Mouse (Mus musculus) C2C12 (cell line): ENCODE measurements around the gene Syngr3. TPM values are rescaled to one million over a fixed set of nuclear protein-coding genes. Genes with fewer than 3 reads are reported as not detected.

Experiments used
- H3K27me3 ChIP-seq: one replicate; pipeline ENCODE4 v1.6.1; 2011; ENCODE audit not compliant: control insufficient read depth, insufficient read depth, insufficient read length
- H3K36me3 ChIP-seq: one replicate; pipeline ENCODE4 v1.6.1; 2011; ENCODE audit not compliant: control insufficient read depth, insufficient read depth
- H3K4me3 ChIP-seq: one replicate; pipeline ENCODE4 v1.5.1; 2011; ENCODE audit warnings: mild to moderate bottlenecking, control low read depth; ENCODE audit not compliant: poor library complexity, insufficient read depth, severe bottlenecking
- H3K79me2 ChIP-seq: one replicate; pipeline ENCODE4 v1.6.1; 2011; ENCODE audit not compliant: control insufficient read depth, insufficient read depth
- H3K79me3 ChIP-seq: one replicate; pipeline ENCODE4 v1.6.1; 2011; ENCODE audit warnings: low read depth, control low read depth
- H3ac ChIP-seq: one replicate; pipeline ENCODE3; 2011; ENCODE audit warnings: low read depth; ENCODE audit not compliant: control insufficient read depth, insufficient read length
- CEBPB ChIP-seq: IDR thresholded peaks from one replicate; pipeline ENCODE4 v1.6.1; 2011; ENCODE audit warnings: low read depth, mild to moderate bottlenecking, control low read depth, moderate library complexity
- CTCF ChIP-seq: IDR thresholded peaks from one replicate; pipeline ENCODE4 v1.5.1; 2011; ENCODE audit not compliant: control insufficient read depth, insufficient read depth, insufficient read length
- FOSL1 ChIP-seq: IDR thresholded peaks from one replicate; pipeline ENCODE4 v1.8.0; 2011; ENCODE audit warnings: mild to moderate bottlenecking, low read length; ENCODE audit not compliant: poor library complexity, insufficient read depth, severe bottlenecking
- MAX ChIP-seq: IDR thresholded peaks from one replicate; pipeline ENCODE4 v1.6.1; 2011; ENCODE audit warnings: mild to moderate bottlenecking, control low read depth
- MYOD1 ChIP-seq: IDR thresholded peaks from one replicate; pipeline ENCODE4 v1.6.1; 2011; ENCODE audit warnings: low read depth; ENCODE audit not compliant: control insufficient read depth, insufficient read length
- MYOG ChIP-seq: IDR thresholded peaks from one replicate; pipeline ENCODE4 v1.6.1; 2011; ENCODE audit not compliant: control insufficient read depth, insufficient read length; ENCODE audit errors: extremely low read depth
- USF1 ChIP-seq: IDR thresholded peaks from one replicate; pipeline ENCODE4 v1.6.1; 2011; ENCODE audit warnings: low read depth, mild to moderate bottlenecking, control low read depth, moderate library complexity
- polyA plus RNA-seq: library from polyadenylated mRNA; unstranded; fragments of >200 nt; fragmentation: generic; extraction: Trizol; gene quantifications from one replicate; pipeline ENCODE4 v1.2.1, GENCODE M21; 2012; ENCODE audit warnings: missing spikeins

The Syngr3 gene
- polyA plus RNA-seq, 1 experiment = 0.61 TPM

- Histone ChIP-seq H3ac (no peak overlapping the region), H3K36me3 (no peaks in the 10 kb centered on the region), H3K4me3 (no peak overlapping the region), H3K79me3 (no peaks in the 10 kb centered on the region), H3K79me2 (no peaks in the 10 kb centered on the region), H3K27me3 (peaks cover 6% of the 10 kb centered on the region)
- no peak for TF ChIP-seq MYOG
- TF ChIP-seq FOSL1 = no peak
- no peak for TF ChIP-seq CEBPB
- no peak for TF ChIP-seq USF1
- no peak for TF ChIP-seq MAX
- TF ChIP-seq MYOD1 = no peak
- TF ChIP-seq CTCF = no peak
These were observed 44.8 kb upstream of the Syngr3 start for GRCm38 (mm10) chr17:24734513-24734912.

GRCm38 (mm10) chr17:24733434-24734050 is 43.8 kb upstream of the Syngr3 start:
- TF ChIP-seq MYOD1 (no peak), CEBPB (no peak), FOSL1 (no peak), CTCF (no peak), MAX (no peak), USF1 (no peak), MYOG (no peak)
- no peak overlapping the region for H3ac ChIP-seq
- no peaks in the 10 kb centered on the region for H3K79me2 ChIP-seq

GRCm38 (mm10) chr17:24732233-24732935 is 42.6 kb upstream of the Syngr3 start:
- no peaks in the 10 kb centered on the region for H3K36me3 ChIP-seq

More at GRCm38 (mm10) chr17:24733434-24734050, 43.8 kb upstream of the Syngr3 start:
- Histone ChIP-seq H3K79me3 (no peaks in the 10 kb centered on the region), H3K36me3 (no peaks in the 10 kb centered on the region), H3K4me3 (no peak overlapping the region), H3K27me3 (peaks cover 6% of the 10 kb centered on the region)

GRCm38 (mm10) chr17:24730787-24731186 is 41.0 kb upstream of the Syngr3 start:
- Histone ChIP-seq H3K79me2 (no peaks in the 10 kb centered on the region), H3K4me3 (no peak overlapping the region), H3K79me3 (no peaks in the 10 kb centered on the region), H3K36me3 (no peaks in the 10 kb centered on the region), H3ac (no peak overlapping the region), H3K27me3 (peaks cover 6% of the 10 kb centered on the region)
- TF ChIP-seq CEBPB (no peak), MAX (no peak), MYOD1 (no peak), CTCF (no peak), USF1 (no peak), FOSL1 (no peak), MYOG (no peak)

More at GRCm38 (mm10) chr17:24732233-24732935, 42.6 kb upstream of the Syngr3 start:
- no peak for TF ChIP-seq CTCF
- no peak for TF ChIP-seq USF1
- TF ChIP-seq MAX = no peak
- no peak for TF ChIP-seq MYOG
- TF ChIP-seq FOSL1 = no peak
- no peak for TF ChIP-seq CEBPB
- no peak for TF ChIP-seq MYOD1
- no peak overlapping the region for H3K4me3 ChIP-seq
- no peaks in the 10 kb centered on the region for H3K79me3 ChIP-seq
- H3K27me3 ChIP-seq = peaks cover 6% of the 10 kb centered on the region
- H3K79me2 ChIP-seq = no peaks in the 10 kb centered on the region
- H3ac ChIP-seq = no peak overlapping the region

- TF ChIP-seq CTCF (no peak), MAX (no peak), MYOD1 (no peak), FOSL1 (no peak), USF1 (no peak), MYOG (no peak), CEBPB (no peak)
- Histone ChIP-seq H3ac (no peak overlapping the region), H3K4me3 (no peak overlapping the region), H3K27me3 (peaks cover 6% of the 10 kb centered on the region), H3K79me2 (peaks cover 1% of the 10 kb centered on the region), H3K79me3 (peaks cover under 1% of the 10 kb centered on the region), H3K36me3 (no peaks in the 10 kb centered on the region)
These were observed 39.3 kb upstream of the Syngr3 start for GRCm38 (mm10) chr17:24729067-24729466.
